Mouse (Mus musculus): Measurements from ENCODE around the gene Vps33a. TPM values are rescaled to one million over a fixed set of nuclear protein-coding genes. Genes with fewer than 3 reads are reported as not detected.

Gene Vps33a
- total RNA-seq, 2 experiments from 2014 or later, result 31.8 to 32.9 TPM

Small RNAs within 50 kb of the gene (microRNA-seq; reads per million reads assigned to microRNA genes)
- 0.85 to 2.4 reads per million in 2 experiments for gene Mir7647

Other genes starting within 250 kb of the Vps33a start
- 1 to 10 TPM; 9.1 to 9.5 TPM for gene Bcl7a, start 229.2 kb downstream of the Vps33a start, total RNA-seq (2021)
- gene Mlxip, start 178.2 kb downstream of the Vps33a start, total RNA-seq (2021), result 10 to 100 TPM; 29.0 to 29.9 TPM
- under 1 TPM in 1 of 2 experiments, not detected in 1; 0.22 TPM for gene Lrrc43, start 83.7 kb downstream of the Vps33a start, total RNA-seq (2021)
- gene Il31, start 83.5 kb downstream of the Vps33a start, total RNA-seq (2021), result not detected
- not detected for gene B3gnt4, start 62.6 kb downstream of the Vps33a start, total RNA-seq (2021)
- gene Diablo, start 48.9 kb downstream of the Vps33a start, total RNA-seq (2021), result 10 to 100 TPM; 64.9 to 67.0 TPM
- gene Gm49027, start 47.5 kb downstream of the Vps33a start, total RNA-seq (2021), result 1 to 10 TPM in 1 of 2 experiments, not detected in 1; 1.3 TPM
- gene Clip1, start 111.6 kb upstream of the Vps33a start, total RNA-seq (2021), result 100 to 1,000 TPM; 118 to 125 TPM
- gene Zcchc8, start 148.1 kb upstream of the Vps33a start, total RNA-seq (2021), result 10 to 100 TPM; 30.9 to 35.7 TPM
- 10 to 100 TPM; 48.9 to 50.9 TPM for gene Rsrc2, start 176.4 kb upstream of the Vps33a start, total RNA-seq (2021)
- gene Kntc1, start 176.7 kb upstream of the Vps33a start, total RNA-seq (2021), result 1 to 10 TPM; 3.4 to 4.9 TPM

Measured in heart, postnatal 14 days (tissue).